Mouse (Mus musculus) hindbrain, embryonic 10.5 days (tissue): Measurements from ENCODE around the gene Sh3bp5. TPM values are rescaled to one million over a fixed set of nuclear protein-coding genes. Genes with fewer than 3 reads are reported as not detected.

Experiments
- DNase-seq: peaks from one replicate; pipeline ENCODE4 v3.0.0-alpha.2; 2017; ENCODE audit warnings: low spot score
- H3K27ac ChIP-seq: fragments of 300-500 bp; sonication (generic); 2 replicates; pipeline ENCODE4 v1.5.1; 2016; ENCODE audit warnings: mild to moderate bottlenecking, moderate library complexity
- H3K27me3 ChIP-seq: fragments of 300-500 bp; sonication (generic); 2 replicates; pipeline ENCODE4 v1.6.1; 2016; ENCODE audit warnings: mild to moderate bottlenecking; ENCODE audit not compliant: poor library complexity, insufficient read depth, severe bottlenecking
- H3K36me3 ChIP-seq: fragments of 300-500 bp; sonication (generic); 2 replicates; pipeline ENCODE4 v1.6.1; 2016; ENCODE audit warnings: mild to moderate bottlenecking, moderate library complexity
- H3K4me1 ChIP-seq: fragments of 300-500 bp; sonication (generic); replicated peaks from 2 replicates; pipeline ENCODE4 v1.6.1; 2016; ENCODE audit warnings: mild to moderate bottlenecking
- H3K4me3 ChIP-seq: fragments of 300-500 bp; sonication (generic); 2 replicates; pipeline ENCODE4 v1.5.1; 2016; ENCODE audit warnings: mild to moderate bottlenecking, moderate library complexity
- H3K9me3 ChIP-seq: fragments of 300-500 bp; sonication (generic); 2 replicates; pipeline ENCODE4 v1.6.1; 2016; ENCODE audit warnings: mild to moderate bottlenecking, moderate library complexity
- WGBS: fragments of 180-500 bp; shearing (Covaris S2); methylation state at CpG from one replicate; pipeline ENCODE4 v1.1.7; 2016; 5-methylcytosine and 5-hydroxymethylcytosine counted together
- polyA plus RNA-seq: library from polyadenylated mRNA; unstranded; fragments of >200 nt; fragmentation: Nextera tagmentation; extraction: Ambion mirVana; gene quantifications from 2 replicates; pipeline ENCODE4 v1.2.1, GENCODE M21; 2016

Gene Sh3bp5
- polyA plus RNA-seq, 1 experiment from 2014 or later, result 23.7 TPM

DNA sequence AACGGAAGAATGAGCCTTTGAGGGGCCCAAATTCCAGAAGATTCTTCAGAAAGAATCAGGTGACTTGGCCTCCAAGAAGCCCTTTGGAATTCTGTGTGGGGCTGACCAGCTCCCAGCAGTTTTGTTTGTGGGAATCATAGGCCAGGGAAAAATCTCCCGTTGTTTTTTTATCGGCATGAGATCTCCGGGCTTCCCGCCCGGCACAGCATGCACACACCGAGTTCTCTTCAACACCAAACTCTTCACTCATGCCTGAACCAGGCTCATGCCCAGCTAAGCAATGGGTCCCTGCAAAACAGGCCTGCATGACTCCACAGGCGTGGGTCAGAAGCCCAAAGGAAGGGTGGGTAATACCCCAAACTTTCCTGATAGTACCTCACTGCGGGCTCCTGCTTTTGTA, 32.3 kb downstream of the Sh3bp5 start:
- WGBS, result 74% methylated on average over 9 of the region's 9 CpGs
- Histone ChIP-seq H3K27me3 (no peaks in the 10 kb centered on the region), H3K9me3 (no peaks in the 10 kb centered on the region), H3K36me3 (no peaks in the 10 kb centered on the region), H3K4me3 (no peak overlapping the region), H3K27ac (no peak overlapping the region; the same call in 1 of the 2 replicates), H3K4me1 (peaks cover 27% of the 10 kb centered on the region)
- DNase-seq, result no peak

DNA sequence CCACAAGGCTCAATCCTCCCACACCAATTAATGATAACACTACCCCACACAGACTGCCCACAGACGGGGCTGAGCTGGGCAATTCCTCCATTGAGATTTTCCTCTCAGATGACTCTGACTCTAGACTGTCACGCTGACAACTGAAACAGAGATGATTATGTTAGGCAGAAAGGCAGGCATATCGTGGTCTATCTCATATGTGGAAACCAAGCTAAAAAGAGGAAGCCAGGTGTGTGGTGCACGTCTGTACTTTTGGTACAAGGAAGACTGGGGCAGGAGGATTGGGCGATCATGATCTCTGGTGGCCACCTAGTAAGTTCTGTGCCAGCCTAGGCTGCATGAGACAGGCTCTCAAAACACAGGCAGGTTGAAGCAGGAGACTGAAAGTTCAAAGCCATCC, 33.2 kb downstream of the Sh3bp5 start:
- H3K27ac ChIP-seq, result no peak overlapping the region
- WGBS, result 89% methylated on average over 5 of the region's 5 CpGs
- DNase-seq, result no peak
- no peaks in the 10 kb centered on the region for H3K9me3 ChIP-seq
- no peaks in the 10 kb centered on the region for H3K27me3 ChIP-seq
- H3K36me3 ChIP-seq, result no peaks in the 10 kb centered on the region
- H3K4me3 ChIP-seq, result no peak overlapping the region
- H3K4me1 ChIP-seq, result peaks cover 19% of the 10 kb centered on the region

DNA sequence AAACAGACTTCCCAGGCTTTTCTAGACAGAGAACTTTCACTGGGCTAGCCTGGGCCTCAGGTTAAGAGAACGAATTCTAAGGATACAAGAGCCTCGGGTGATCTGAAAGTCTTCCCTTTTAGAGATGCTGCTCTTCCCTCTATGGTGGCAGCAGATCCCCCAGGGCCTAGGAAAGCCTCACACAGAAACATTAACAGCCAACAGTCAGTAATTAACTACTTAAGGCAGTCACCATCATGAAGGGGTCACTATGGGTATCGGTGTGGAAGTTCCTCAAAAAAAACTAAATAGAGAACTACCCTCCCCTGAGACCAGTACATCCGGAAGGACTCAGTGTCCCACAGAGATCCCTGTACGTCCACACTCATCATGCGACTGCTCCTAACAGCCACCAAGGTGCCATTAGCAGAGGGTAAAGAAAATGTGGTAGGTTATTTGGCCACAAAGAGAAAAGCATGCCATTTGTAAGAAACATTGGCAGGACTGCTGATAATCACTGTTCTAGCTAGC, 33.9 kb downstream of the Sh3bp5 start:
- 79% methylated on average over 6 of the region's 6 CpGs for WGBS
- peaks cover 13% of the 10 kb centered on the region; the same call in 1 of the 2 replicates for H3K4me1 ChIP-seq
- no peak overlapping the region for H3K4me3 ChIP-seq
- H3K27ac ChIP-seq, result no peak overlapping the region
- H3K27me3 ChIP-seq, result no peaks in the 10 kb centered on the region
- DNase-seq, result no peak
- H3K36me3 ChIP-seq, result no peaks in the 10 kb centered on the region
- H3K9me3 ChIP-seq, result no peaks in the 10 kb centered on the region

DNA sequence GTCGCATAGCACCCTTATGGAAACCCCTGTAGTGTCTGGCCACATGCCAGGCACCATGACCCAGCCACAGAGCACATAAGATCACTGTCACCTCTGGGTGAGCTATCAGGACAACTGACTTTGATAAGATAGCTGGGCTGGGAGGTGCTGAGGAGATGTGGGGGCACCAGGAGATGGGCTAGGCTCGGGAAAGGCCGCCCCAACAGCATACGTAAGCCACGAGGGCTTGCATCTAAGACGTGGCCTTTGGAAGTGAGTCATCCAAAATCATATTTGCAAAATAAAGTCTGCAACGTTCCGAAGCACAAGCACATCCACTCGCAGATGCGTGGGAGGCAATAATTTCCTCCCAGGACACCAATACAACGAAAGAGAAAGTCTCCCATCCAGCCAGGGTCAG, 35.0 kb downstream of the Sh3bp5 start:
- DNase-seq, result no peak
- H3K4me3 ChIP-seq, result no peak overlapping the region
- H3K4me1 ChIP-seq, result peaks cover 8% of the 10 kb centered on the region; the same call in 1 of the 2 replicates
- no peak overlapping the region for H3K27ac ChIP-seq
- H3K36me3 ChIP-seq, result no peaks in the 10 kb centered on the region
- WGBS, result 90% methylated on average over 11 of the region's 11 CpGs
- H3K9me3 ChIP-seq, result no peaks in the 10 kb centered on the region
- H3K27me3 ChIP-seq, result no peaks in the 10 kb centered on the region

DNA sequence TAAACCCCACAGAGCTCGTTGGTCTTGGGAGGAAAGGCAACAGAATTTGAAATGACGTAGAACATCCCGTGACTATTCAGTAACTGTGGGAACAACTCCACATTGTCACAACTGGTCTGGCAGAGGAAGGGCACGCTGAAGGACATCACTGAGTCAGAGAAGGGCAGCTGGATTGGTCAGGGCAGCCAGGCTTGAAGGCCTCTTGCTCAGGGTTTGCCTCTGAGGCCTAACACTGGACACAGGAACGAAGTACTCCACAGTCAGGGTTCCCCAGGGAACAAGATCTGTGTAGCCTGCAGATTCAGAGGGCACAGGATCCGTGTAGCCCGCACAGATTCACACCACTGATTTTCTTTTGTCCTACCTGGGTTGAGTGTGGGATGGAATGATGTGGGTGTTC, 35.6 kb downstream of the Sh3bp5 start:
- Histone ChIP-seq H3K36me3 (peaks cover 3% of the 10 kb centered on the region; the same call in 1 of the 2 replicates), H3K27me3 (no peaks in the 10 kb centered on the region), H3K4me3 (no peak overlapping the region), H3K4me1 (peaks cover 8% of the 10 kb centered on the region; the same call in 1 of the 2 replicates), H3K9me3 (peaks cover 1% of the 10 kb centered on the region; the same call in 1 of the 2 replicates), H3K27ac (no peak overlapping the region)
- DNase-seq, result no peak
- WGBS, result 85% methylated on average over 7 of the region's 7 CpGs

DNA sequence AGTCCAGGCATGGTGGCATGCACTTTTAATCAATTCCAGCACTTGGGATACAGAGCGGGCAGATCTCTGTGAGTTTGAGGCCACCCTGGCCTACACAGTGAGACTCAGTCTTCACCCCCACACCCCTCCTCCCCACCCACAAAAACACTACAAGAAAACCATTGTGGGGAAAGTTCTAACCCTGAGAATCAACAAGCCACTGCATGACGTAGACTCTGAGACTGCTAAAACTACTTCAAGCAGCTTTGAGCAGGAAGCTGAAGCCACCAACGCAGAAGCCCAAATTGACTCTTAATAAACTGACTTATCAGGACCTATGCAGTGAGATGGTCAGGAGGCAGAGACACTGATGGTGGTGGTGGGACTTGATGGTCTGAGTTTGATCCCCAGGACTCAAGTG, 36.6 kb downstream of the Sh3bp5 start:
- Histone ChIP-seq H3K4me1 (peaks cover 8% of the 10 kb centered on the region; the same call in 1 of the 2 replicates), H3K27ac (no peak overlapping the region), H3K9me3 (peaks cover 4% of the 10 kb centered on the region; the same call in 1 of the 2 replicates), H3K27me3 (no peaks in the 10 kb centered on the region), H3K4me3 (no peak overlapping the region), H3K36me3 (peaks cover 8% of the 10 kb centered on the region; the same call in 1 of the 2 replicates)
- WGBS, result 78% methylated on average over 3 of the region's 3 CpGs
- no peak for DNase-seq

- H3K27me3 ChIP-seq, result no peaks in the 10 kb centered on the region
- H3K27ac ChIP-seq, result no peak overlapping the region
- peaks cover 8% of the 10 kb centered on the region; the same call in 1 of the 2 replicates for H3K36me3 ChIP-seq
- no peak overlapping the region for H3K4me3 ChIP-seq
- DNase-seq, result no peak
- peaks cover 4% of the 10 kb centered on the region; the same call in 1 of the 2 replicates for H3K9me3 ChIP-seq
- peaks cover 6% of the 10 kb centered on the region; the same call in 1 of the 2 replicates for H3K4me1 ChIP-seq
- WGBS, result 86% methylated on average over 11 of the region's 11 CpGs
These were observed 37.1 kb downstream of the Sh3bp5 start for GRCm38 (mm10) chr14:31398819-31399218.

GRCm38 (mm10) chr14:31397791-31398595, 37.9 kb downstream of the Sh3bp5 start:
- WGBS, result 90% methylated on average over 9 of the region's 9 CpGs
- no peak overlapping the region for H3K27ac ChIP-seq
- no peak overlapping the region for H3K4me3 ChIP-seq
- DNase-seq, result no peak
- H3K4me1 ChIP-seq, result peaks cover 10% of the 10 kb centered on the region
- H3K27me3 ChIP-seq, result no peaks in the 10 kb centered on the region
- peaks cover 4% of the 10 kb centered on the region; the same call in 1 of the 2 replicates for H3K9me3 ChIP-seq
- peaks cover 8% of the 10 kb centered on the region; the same call in 1 of the 2 replicates for H3K36me3 ChIP-seq

GRCm38 (mm10) chr14:31397353-31397752, 38.5 kb downstream of the Sh3bp5 start:
- Histone ChIP-seq H3K27ac (no peak overlapping the region), H3K27me3 (no peaks in the 10 kb centered on the region), H3K9me3 (peaks cover 4% of the 10 kb centered on the region; the same call in 1 of the 2 replicates), H3K4me1 (peaks cover 15% of the 10 kb centered on the region), H3K4me3 (no peak overlapping the region), H3K36me3 (peaks cover 8% of the 10 kb centered on the region; the same call in 1 of the 2 replicates)
- no peak for DNase-seq
- 85% methylated on average over 12 of the region's 12 CpGs for WGBS

DNA sequence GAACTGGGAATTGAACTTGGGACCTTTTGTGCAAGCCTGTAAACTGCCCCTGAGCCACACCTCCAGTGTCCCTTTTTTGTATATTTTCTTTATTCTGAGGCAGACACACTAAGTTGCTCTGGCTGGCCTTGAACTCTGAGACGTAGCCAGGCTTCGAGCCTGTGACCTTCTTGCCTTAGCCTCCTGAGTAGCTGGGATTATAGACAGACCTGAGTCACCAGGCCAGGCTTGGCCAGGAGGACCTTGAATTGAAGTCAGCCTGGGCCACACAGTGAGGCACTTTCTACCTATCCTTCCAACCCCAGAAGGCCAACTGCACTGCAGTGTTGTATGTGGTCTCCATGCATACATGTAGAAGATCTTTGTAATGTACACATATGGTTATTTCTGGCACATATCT, 39.5 kb downstream of the Sh3bp5 start:
- 87% methylated on average over 2 of the region's 2 CpGs for WGBS
- H3K4me1 ChIP-seq, result peaks cover 15% of the 10 kb centered on the region
- H3K27me3 ChIP-seq, result no peaks in the 10 kb centered on the region
- H3K36me3 ChIP-seq, result peaks cover 8% of the 10 kb centered on the region; the same call in 1 of the 2 replicates
- no peak overlapping the region for H3K4me3 ChIP-seq
- no peak for DNase-seq
- H3K9me3 ChIP-seq, result peaks cover 4% of the 10 kb centered on the region; the same call in 1 of the 2 replicates
- H3K27ac ChIP-seq, result no peak overlapping the region

GRCm38 (mm10) chr14:31395629-31396199, 40.2 kb downstream of the Sh3bp5 start:
- peaks cover 4% of the 10 kb centered on the region; the same call in 1 of the 2 replicates for H3K9me3 ChIP-seq
- peaks cover 8% of the 10 kb centered on the region; the same call in 1 of the 2 replicates for H3K36me3 ChIP-seq
- 91% methylated on average over 7 of the region's 7 CpGs for WGBS
- no peak for DNase-seq
- peaks cover 15% of the 10 kb centered on the region for H3K4me1 ChIP-seq
- H3K4me3 ChIP-seq, result no peak overlapping the region
- no peaks in the 10 kb centered on the region for H3K27me3 ChIP-seq
- H3K27ac ChIP-seq, result no peak overlapping the region

GRCm38 (mm10) chr14:31394822-31395532, 40.9 kb downstream of the Sh3bp5 start:
- 96% methylated on average over 9 of the region's 9 CpGs for WGBS
- H3K27me3 ChIP-seq, result no peaks in the 10 kb centered on the region
- no peak for DNase-seq
- H3K4me3 ChIP-seq, result no peak overlapping the region
- peaks cover 11% of the 10 kb centered on the region for H3K4me1 ChIP-seq
- no peak overlapping the region for H3K27ac ChIP-seq
- H3K9me3 ChIP-seq, result peaks cover 4% of the 10 kb centered on the region; the same call in 1 of the 2 replicates
- peaks cover 8% of the 10 kb centered on the region; the same call in 1 of the 2 replicates for H3K36me3 ChIP-seq
